Mouse (Mus musculus) left cerebral cortex, postnatal 25 days (tissue): ENCODE results near the gene Triobp. TPM values are rescaled to one million over a fixed set of nuclear protein-coding genes. Genes with fewer than 3 reads are reported as not detected.

ENCODE experiments used
- DNase-seq, 2 experiments: peaks; one replicate each; pipeline ENCODE4 v3.0.0; 2022; ENCODE audit warnings: low spot score in 2 of 2, mixed read lengths in 1 of 2
- intact Hi-C: fragments of 180-260 bp; cut with DNase I; formaldehyde crosslinking; loops from one replicate; pipeline ENCODE4 v1.15.1; 2025
- total RNA-seq, 2 experiments: library from RNA; stranded (reverse); gene quantifications; 2 replicates each; pipeline ENCODE4 v1.2.3; 2021

The Triobp gene
- 10 to 100 TPM; 16.4 to 16.8 TPM for total RNA-seq

GRCm38 (mm10) chr15:78947657-78948056 lies at the start of gene Triobp:
Gene Triobp (plus strand): TSS chr15:78947724.
- peak; percentile 82 to 94 for DNase-seq
- intact Hi-C loops, result no loop called here

- intact Hi-C loops, result no loop called here
- DNase-seq, result no peak
These were observed 49.0 kb upstream of the Triobp start for GRCm38 (mm10) chr15:78898507-78899001.

GRCm38 (mm10) chr15:78899409-78899739 lies 48.1 kb upstream of the Triobp start, which contains the start of gene Gm49510:
Gene Gm49510 (plus strand): TSS chr15:78899667.
- no peak for DNase-seq
- intact Hi-C loops, result no loop called here

GRCm38 (mm10) chr15:78899740-78900584 lies 47.6 kb upstream of the Triobp start, which contains the start of gene Sh3bp1:
Gene Sh3bp1 (plus strand): TSS chr15:78899768.
- intact Hi-C loops, result loop anchor here (2.0 kb wide), 1 partner anchor 21 kb away; no protein-coding TSS in a partner anchor

GRCm38 (mm10) chr15:78900585-78901421 lies 46.7 kb upstream of the Triobp start:
- intact Hi-C loops, result loop anchor here (2.0 kb wide), 1 partner anchor 22 kb away; no protein-coding TSS in a partner anchor
- DNase-seq, result no peak

More at GRCm38 (mm10) chr15:78899740-78900584, 47.6 kb upstream of the Triobp start, which contains the start of gene Sh3bp1:
- DNase-seq, result peak; percentile 58 to 61

- intact Hi-C loops, result loop anchor here (2.0 kb wide), 1 partner anchor 23 kb away; no protein-coding TSS in a partner anchor
- no peak for DNase-seq
These were observed 46.1 kb upstream of the Triobp start for GRCm38 (mm10) chr15:78901422-78901789.

GRCm38 (mm10) chr15:78903243-78903642 lies 44.3 kb upstream of the Triobp start:
- intact Hi-C loops, result no loop called here
- DNase-seq, result peak; percentile 82 to 83

GRCm38 (mm10) chr15:78908399-78908798 lies 39.1 kb upstream of the Triobp start:
- DNase-seq, result no peak
- intact Hi-C loops, result no loop called here

GRCm38 (mm10) chr15:78908982-78909381 lies 38.5 kb upstream of the Triobp start:
- DNase-seq, result no peak
- intact Hi-C loops, result no loop called here

GRCm38 (mm10) chr15:78912040-78912439 lies 35.5 kb upstream of the Triobp start:
- peak in 1 of 2 experiments; percentile 40 for DNase-seq
- intact Hi-C loops, result loop anchor here (1.0 kb wide), 1 partner anchor 35 kb away; the partner anchor contains the start of gene Gga1

GRCm38 (mm10) chr15:78913632-78914090 lies 33.9 kb upstream of the Triobp start, which contains the start of gene Pdxp:
Gene Pdxp (plus strand): TSS chr15:78913919.
- peak; percentile 96 to 99 for DNase-seq
- intact Hi-C loops, result no loop called here

GRCm38 (mm10) chr15:78914091-78914822 lies 33.3 kb upstream of the Triobp start:
- peak in 1 of 2 experiments; percentile 64 for DNase-seq
- intact Hi-C loops, result no loop called here

- intact Hi-C loops, result loop anchor here (1.0 to 5.0 kb wide), 2 partner anchors 27 to 157 kb away; no protein-coding TSS in a partner anchor
- DNase-seq, result no peak
These were observed 32.5 kb upstream of the Triobp start for GRCm38 (mm10) chr15:78914823-78915659.

- intact Hi-C loops, result loop anchor here (1.0 to 5.0 kb wide), 2 partner anchors 27 to 157 kb away; no protein-coding TSS in a partner anchor
- peak; percentile 77 to 90 for DNase-seq
These were observed 31.9 kb upstream of the Triobp start for GRCm38 (mm10) chr15:78915660-78916017.

- intact Hi-C loops, result loop anchor here (5.0 kb wide), 1 partner anchor 156 kb away; no protein-coding TSS in a partner anchor
- DNase-seq, result peak in 1 of 2 experiments; percentile 57
These were observed 31.3 kb upstream of the Triobp start for GRCm38 (mm10) chr15:78916052-78916826.

- intact Hi-C loops, result loop anchor here (5.0 kb wide), 1 partner anchor 154 kb away; no protein-coding TSS in a partner anchor
- DNase-seq, result no peak
These were observed 29.4 kb upstream of the Triobp start for GRCm38 (mm10) chr15:78918126-78918525.

GRCm38 (mm10) chr15:78919914-78920313 lies 27.6 kb upstream of the Triobp start:
- DNase-seq, result no peak
- intact Hi-C loops, result loop anchor here (5.0 kb wide), 1 partner anchor 152 kb away; no protein-coding TSS in a partner anchor
